Mouse (Mus musculus) midbrain, embryonic 16.5 days (tissue): ENCODE results near the gene Gm36028. TPM values are rescaled to one million over a fixed set of nuclear protein-coding genes. Genes with fewer than 3 reads are reported as not detected.
A peak's percentile ranks its signal among the peaks of the same experiment; 100 is the strongest.

ENCODE experiments used
- ATAC-seq: fragments of 200-750 bp; cut with Nextera tagmentation; 2 replicates; pipeline ENCODE4 v1.8.0; 2017; ENCODE audit warnings: moderate TSS enrichment
- H3K27ac ChIP-seq: fragments of 300-500 bp; sonication (generic); 2 replicates; pipeline ENCODE4 v1.5.1; 2014; ENCODE audit warnings: mild to moderate bottlenecking, low read length, mixed read lengths
- H3K27me3 ChIP-seq: fragments of 300-500 bp; sonication (generic); 2 replicates; pipeline ENCODE4 v1.6.1; 2014; ENCODE audit warnings: low read depth, low read length, mixed read lengths; ENCODE audit not compliant: control insufficient read depth, insufficient read depth
- H3K36me3 ChIP-seq: fragments of 300-500 bp; sonication (generic); 2 replicates; pipeline ENCODE4 v1.6.1; 2014; ENCODE audit warnings: mild to moderate bottlenecking, low read length, moderate library complexity, mixed read lengths; ENCODE audit not compliant: control insufficient read depth, insufficient read depth
- H3K4me1 ChIP-seq: fragments of 300-500 bp; sonication (generic); 2 replicates; pipeline ENCODE4 v1.6.1; 2014; ENCODE audit warnings: mild to moderate bottlenecking, low read length, mixed read lengths; ENCODE audit not compliant: control insufficient read depth, insufficient read depth
- H3K4me2 ChIP-seq: fragments of 300-500 bp; sonication (generic); 2 replicates; pipeline ENCODE4 v1.6.1; 2014; ENCODE audit warnings: mild to moderate bottlenecking, low read length, mixed read lengths
- H3K4me3 ChIP-seq: fragments of 300-500 bp; sonication (generic); 2 replicates; pipeline ENCODE4 v1.5.1; 2014; ENCODE audit warnings: low read depth, mild to moderate bottlenecking, low read length, moderate library complexity, mixed read lengths
- H3K9ac ChIP-seq: fragments of 300-500 bp; sonication (generic); 2 replicates; pipeline ENCODE4 v1.6.1; 2014; ENCODE audit warnings: low read depth, low read length, mixed read lengths
- H3K9me3 ChIP-seq: fragments of 300-500 bp; sonication (generic); replicated peaks from 2 replicates; pipeline ENCODE4 v1.6.1; 2014; ENCODE audit warnings: mild to moderate bottlenecking, low read length, mixed read lengths; ENCODE audit not compliant: control insufficient read depth, poor library complexity, severe bottlenecking
- WGBS: fragments of 180-500 bp; shearing (Covaris S2); extraction: QIAGEN DNeasy Blood & Tissue Kit; methylation state at CpG from one replicate; pipeline ENCODE4 v1.1.7; 2014; 5-methylcytosine and 5-hydroxymethylcytosine counted together
- polyA plus RNA-seq: library from polyadenylated mRNA; unstranded; fragments of >200 nt; fragmentation: Nextera tagmentation; extraction: Ambion mirVana; gene quantifications from 2 replicates; pipeline ENCODE4 v1.2.1, GENCODE M21; 2015

Gene Gm36028
- polyA plus RNA-seq, 1 experiment from 2014 or later = not detected

GRCm38 (mm10) chr16:37808866-37809622, 51.9 kb downstream of the Gm36028 start:
- H3K4me3 ChIP-seq = no peak overlapping the region
- peaks cover 15% of the 10 kb centered on the region for H3K4me1 ChIP-seq
- H3K27ac ChIP-seq = no peak overlapping the region
- H3K4me2 ChIP-seq = no peak overlapping the region
- H3K36me3 ChIP-seq = no peaks in the 10 kb centered on the region
- no peak for ATAC-seq
- H3K9me3 ChIP-seq = no peaks in the 10 kb centered on the region
- H3K9ac ChIP-seq = no peak overlapping the region
- no peaks in the 10 kb centered on the region for H3K27me3 ChIP-seq
- WGBS = 25% methylated on average over 10 of the region's 10 CpGs

GRCm38 (mm10) chr16:37807269-37807668, 53.7 kb downstream of the Gm36028 start:
- Histone ChIP-seq H3K27ac (no peak overlapping the region), H3K36me3 (no peaks in the 10 kb centered on the region), H3K9me3 (no peaks in the 10 kb centered on the region), H3K9ac (no peak overlapping the region), H3K4me1 (peaks cover 12% of the 10 kb centered on the region), H3K4me2 (no peak overlapping the region), H3K4me3 (no peak overlapping the region), H3K27me3 (no peaks in the 10 kb centered on the region)
- ATAC-seq = no peak
- whole genome bisulfite sequencing = 80% methylated on average over 8 of the region's 8 CpGs

GRCm38 (mm10) chr16:37805746-37806495, 55.0 kb downstream of the Gm36028 start:
- Histone ChIP-seq H3K9ac (no peak overlapping the region), H3K9me3 (no peaks in the 10 kb centered on the region), H3K27ac (no peak overlapping the region), H3K27me3 (no peaks in the 10 kb centered on the region), H3K4me3 (no peak overlapping the region), H3K36me3 (no peaks in the 10 kb centered on the region), H3K4me2 (no peak overlapping the region), H3K4me1 (peaks cover 10% of the 10 kb centered on the region)
- 86% methylated on average over 3 of the region's 3 CpGs for WGBS
- no peak for ATAC-seq

GRCm38 (mm10) chr16:37803387-37803950, 57.5 kb downstream of the Gm36028 start:
- Histone ChIP-seq H3K4me1 (peaks cover 5% of the 10 kb centered on the region), H3K36me3 (no peaks in the 10 kb centered on the region), H3K4me2 (no peak overlapping the region), H3K9ac (no peak overlapping the region), H3K27ac (no peak overlapping the region), H3K27me3 (no peaks in the 10 kb centered on the region), H3K9me3 (no peaks in the 10 kb centered on the region), H3K4me3 (no peak overlapping the region)
- 95% methylated on average over 9 of the region's 9 CpGs for WGBS
- ATAC-seq = no peak

GRCm38 (mm10) chr16:37802686-37803295, 58.2 kb downstream of the Gm36028 start:
- no peaks in the 10 kb centered on the region for H3K9me3 ChIP-seq
- 58% methylated on average over 4 of the region's 4 CpGs for WGBS
- H3K27ac ChIP-seq = no peak overlapping the region
- H3K4me3 ChIP-seq = no peak overlapping the region
- ATAC-seq = peak; percentile 79; the same call in 1 of the 2 replicates
- no peak overlapping the region for H3K4me2 ChIP-seq
- peaks cover 5% of the 10 kb centered on the region for H3K4me1 ChIP-seq
- no peak overlapping the region for H3K9ac ChIP-seq
- H3K36me3 ChIP-seq = no peaks in the 10 kb centered on the region
- H3K27me3 ChIP-seq = no peaks in the 10 kb centered on the region

- H3K27me3 ChIP-seq = no peaks in the 10 kb centered on the region
These were observed 59.8 kb downstream of the Gm36028 start for GRCm38 (mm10) chr16:37801097-37801496.

More at GRCm38 (mm10) chr16:37801097-37801496, 59.8 kb downstream of the Gm36028 start:
- ATAC-seq = no peak
- Histone ChIP-seq H3K4me1 (peaks cover 5% of the 10 kb centered on the region), H3K4me3 (no peak overlapping the region), H3K9ac (no peak overlapping the region), H3K9me3 (no peaks in the 10 kb centered on the region), H3K36me3 (no peaks in the 10 kb centered on the region), H3K27ac (no peak overlapping the region), H3K4me2 (no peak overlapping the region)
- WGBS = 91% methylated on average over 2 of the region's 2 CpGs

Other genes starting within 250 kb of the Gm36028 start
- gene Ndufb4, start 206.7 kb downstream of the Gm36028 start, polyA plus RNA-seq = 49.1 and 51.7 TPM in 2 replicates
- 69.2 and 74.3 TPM in 2 replicates for gene Fstl1, start 84.3 kb downstream of the Gm36028 start, polyA plus RNA-seq
- gene Lrrc58, start 7.2 kb upstream of the Gm36028 start, polyA plus RNA-seq = 41.5 and 41.7 TPM in 2 replicates
- gene Gpr156, start 55.4 kb upstream of the Gm36028 start, polyA plus RNA-seq = 5.1 and 5.8 TPM in 2 replicates
- gene Gsk3b, start 227.9 kb upstream of the Gm36028 start, polyA plus RNA-seq = 138 and 153 TPM in 2 replicates